Mouse (Mus musculus): ENCODE data around the gene Aars2.

Gene Aars2

DNA sequence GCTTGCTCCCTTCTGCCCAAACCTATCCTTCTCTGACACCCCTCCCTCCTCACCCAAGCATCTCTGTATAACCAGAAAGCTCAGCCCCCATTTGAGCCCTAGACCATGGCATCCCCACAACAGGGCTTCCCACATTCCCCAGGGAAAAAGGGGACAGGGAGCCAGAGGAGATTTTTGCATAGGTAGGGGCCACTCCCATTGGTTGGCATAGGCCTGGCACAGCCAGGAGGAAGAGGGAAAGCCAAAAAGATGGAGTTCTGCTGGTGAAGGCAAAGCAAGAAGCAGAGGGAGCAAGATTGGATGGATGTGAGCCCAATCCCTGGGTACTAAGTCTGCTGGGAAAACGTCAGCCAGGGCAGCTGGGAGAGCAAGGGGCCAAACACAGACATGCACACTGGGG lies 36.5 kb downstream of the Aars2 start:
- no peak for DNase-seq (ENCODE audit: low spot score)

DNA sequence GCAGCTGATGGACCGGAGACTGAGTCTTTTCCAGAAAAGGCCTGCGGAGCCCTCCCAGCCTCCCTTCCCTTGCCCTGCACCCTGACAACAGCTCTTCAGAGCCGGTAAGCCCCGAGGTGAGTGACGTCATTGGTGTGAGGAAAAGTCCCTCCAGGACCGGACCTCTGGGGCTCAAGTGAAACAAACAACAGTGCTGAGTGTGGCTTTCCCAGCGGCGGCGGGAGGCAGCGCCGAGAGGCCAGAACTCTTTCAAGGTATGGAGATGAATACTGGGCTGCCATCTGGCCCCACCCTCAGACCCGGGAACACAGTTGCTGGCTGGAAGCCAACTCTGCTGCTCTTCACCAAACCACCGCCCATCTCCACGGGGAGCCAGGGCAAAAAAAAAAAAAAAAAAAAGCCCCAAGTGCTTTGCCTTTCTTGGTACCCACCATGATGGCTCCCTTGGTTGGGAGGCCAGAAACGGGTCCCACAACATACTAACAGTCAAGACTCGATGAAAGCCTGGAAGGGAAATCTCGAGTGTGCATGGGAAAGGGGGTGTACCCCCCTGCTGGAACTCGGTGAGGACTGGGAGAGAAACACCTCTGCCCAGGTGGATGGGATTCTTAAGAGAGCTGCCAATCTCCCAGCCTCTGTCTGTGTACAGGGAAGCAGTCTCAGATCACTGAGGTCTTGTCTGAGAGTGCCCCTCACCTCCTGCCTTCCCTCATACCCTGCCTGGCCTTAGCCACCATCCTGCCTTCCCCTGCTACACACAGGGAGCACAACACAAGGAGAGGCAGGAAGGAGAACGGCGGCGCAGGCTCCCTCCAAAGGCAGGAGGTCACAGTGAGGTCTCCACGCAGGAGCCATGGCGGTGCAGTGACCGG lies 37.6 kb downstream of the Aars2 start:
- DNase-seq (ENCODE audit: low spot score), result no peak

- DNase-seq (ENCODE audit: low spot score), result no peak
Measured at GRCm38 (mm10) chr17:45544873-45545277, 38.2 kb downstream of the Aars2 start.

DNA sequence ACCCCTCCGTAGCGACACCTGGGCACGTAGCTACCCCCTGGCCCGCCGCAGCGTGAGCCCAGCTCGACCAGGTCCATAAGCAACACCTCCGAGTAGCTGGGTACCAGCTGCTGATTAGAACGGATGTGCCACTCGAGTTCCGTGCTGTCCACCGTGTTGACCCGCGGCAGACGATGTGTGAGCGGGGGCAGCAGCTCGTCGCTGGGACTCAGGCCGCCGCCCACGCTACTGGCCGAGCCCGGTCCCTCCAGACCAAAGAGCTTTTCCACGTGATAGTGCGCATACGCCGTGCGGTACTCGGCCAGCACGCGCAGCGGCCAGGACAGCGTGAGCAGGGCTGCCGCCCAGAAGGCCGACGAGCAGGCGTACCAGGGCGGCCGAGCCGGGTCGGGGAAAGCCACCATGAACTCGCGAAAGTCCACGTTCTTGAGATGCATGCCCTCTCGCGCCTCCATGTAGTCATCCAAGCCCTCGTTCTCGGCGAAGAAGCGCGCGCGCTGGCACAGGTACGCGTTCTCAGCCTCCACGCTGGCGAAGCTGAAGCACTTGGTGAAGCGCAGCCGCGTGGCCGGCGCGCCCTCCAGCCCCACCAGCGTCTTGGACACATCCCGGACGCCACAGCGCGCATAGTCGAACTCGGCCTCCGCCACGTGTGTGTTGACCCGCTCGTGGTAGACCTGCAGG lies 38.8 kb downstream of the Aars2 start:
- no peak for DNase-seq (ENCODE audit: low spot score)

GRCm38 (mm10) chr17:45546941-45547340 lies 40.3 kb downstream of the Aars2 start:
- no peak for DNase-seq (ENCODE audit: low spot score)

- no peak for DNase-seq (ENCODE audit: low spot score)
Measured at GRCm38 (mm10) chr17:45547461-45548190, 41.0 kb downstream of the Aars2 start.

DNA sequence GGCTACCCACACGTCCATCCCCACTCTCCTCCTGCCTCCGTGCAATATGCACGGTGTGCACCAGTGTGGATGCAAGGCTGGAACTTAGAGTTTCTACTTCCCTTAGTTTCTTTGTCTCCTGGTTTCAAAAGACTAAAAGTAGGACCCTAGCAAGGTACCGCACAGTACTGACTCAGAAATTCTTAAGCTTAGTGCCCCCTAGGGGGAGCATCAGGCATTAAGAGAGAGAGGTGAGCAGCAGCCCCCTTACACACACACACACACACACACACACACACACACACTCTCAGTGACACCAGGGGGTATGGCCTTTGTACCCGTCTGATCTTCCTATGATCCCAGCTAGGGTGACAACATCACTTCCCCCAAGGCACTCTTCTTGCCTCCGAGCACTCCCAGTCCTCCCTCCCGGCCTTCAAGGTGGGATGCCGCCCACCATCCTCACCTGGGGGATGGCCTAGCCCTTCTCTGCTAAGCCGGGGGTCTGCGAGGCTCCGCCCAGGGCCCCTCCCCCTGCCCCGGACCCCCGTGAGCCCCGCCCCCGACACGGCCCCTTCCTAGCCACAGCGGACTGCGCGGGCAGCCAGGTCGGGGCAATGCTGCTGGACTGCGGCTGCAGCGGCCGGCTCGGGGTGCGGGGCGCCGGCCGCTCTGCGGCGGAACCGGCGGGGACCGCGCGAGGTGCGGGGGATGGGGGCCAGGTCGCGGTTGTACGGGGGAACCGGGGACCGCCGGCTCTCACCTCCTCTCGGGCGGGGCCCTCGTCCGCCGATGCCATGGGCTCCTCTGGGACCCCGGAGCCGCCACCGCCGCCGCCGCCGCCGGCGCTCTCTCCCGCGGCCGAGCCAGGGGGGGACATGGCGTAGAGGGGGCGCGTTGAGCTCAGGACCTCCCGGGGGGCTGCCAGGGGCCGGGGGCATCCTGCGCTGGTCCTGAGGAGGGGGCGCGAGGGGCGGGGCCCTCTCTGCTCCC lies 42.2 kb downstream of the Aars2 start:
- DNase-seq (ENCODE audit: low spot score), result no peak

- no peak for DNase-seq (ENCODE audit: low spot score)
Measured at GRCm38 (mm10) chr17:45549617-45550181, 43.1 kb downstream of the Aars2 start, which contains the start of gene Tmem151b. Gene Tmem151b, minus strand, starts transcription at chr17:45549677.

DNA sequence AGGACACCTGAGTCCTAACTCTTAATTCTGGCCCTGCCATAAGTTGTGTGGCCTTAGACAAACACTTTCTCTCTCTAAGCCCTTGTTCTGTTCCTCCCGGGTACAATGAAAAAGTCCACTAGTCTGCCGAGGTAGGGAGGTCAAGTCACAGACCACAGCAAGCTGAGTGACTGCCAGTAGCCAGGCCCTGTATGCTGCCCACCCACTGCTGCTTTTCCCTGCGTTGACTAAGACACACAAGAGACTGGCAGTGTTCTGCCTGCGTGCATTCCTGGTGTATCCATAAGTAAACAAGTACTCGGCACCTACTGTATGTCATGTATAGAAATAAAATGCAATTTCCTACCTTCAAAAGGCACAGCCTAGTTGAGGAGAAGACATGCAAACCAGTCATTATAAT lies 43.6 kb downstream of the Aars2 start:
- DNase-seq (ENCODE audit: low spot score), result no peak

GRCm38 (mm10) chr17:45551249-45551796 lies 44.7 kb downstream of the Aars2 start:
- DNase-seq (ENCODE audit: low spot score), result no peak

DNA sequence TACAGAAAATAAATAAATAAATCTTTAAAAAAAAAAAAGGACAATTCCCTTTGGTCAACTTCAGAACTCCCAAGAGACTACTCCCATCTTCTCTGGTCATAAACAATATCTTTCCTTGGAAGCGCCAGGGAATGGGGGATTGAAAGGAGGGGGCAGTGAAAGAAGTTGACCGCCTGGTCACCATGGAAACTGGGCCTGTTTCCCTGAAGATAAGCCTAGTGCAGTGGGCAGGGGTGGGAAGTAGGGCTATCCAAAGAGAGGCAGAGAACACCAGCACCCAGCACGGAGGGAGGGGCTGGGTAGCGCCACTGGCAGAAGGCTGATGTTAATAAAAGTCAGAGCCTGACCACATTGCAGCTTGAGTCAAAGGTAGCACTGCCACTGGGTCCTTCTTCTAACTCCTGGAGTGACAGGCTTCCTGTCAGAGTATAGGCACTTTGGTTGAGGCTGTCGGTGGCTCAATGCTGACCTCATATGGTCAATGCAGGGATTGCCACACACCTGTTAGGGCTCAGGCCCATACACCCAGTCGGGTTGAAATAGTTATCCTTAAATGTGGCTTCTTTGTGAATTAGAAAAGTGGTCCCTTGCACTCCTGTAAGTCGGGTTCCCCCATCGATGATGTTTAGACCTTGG lies 45.3 kb downstream of the Aars2 start:
- DNase-seq (ENCODE audit: low spot score), result peak; percentile 51

DNA sequence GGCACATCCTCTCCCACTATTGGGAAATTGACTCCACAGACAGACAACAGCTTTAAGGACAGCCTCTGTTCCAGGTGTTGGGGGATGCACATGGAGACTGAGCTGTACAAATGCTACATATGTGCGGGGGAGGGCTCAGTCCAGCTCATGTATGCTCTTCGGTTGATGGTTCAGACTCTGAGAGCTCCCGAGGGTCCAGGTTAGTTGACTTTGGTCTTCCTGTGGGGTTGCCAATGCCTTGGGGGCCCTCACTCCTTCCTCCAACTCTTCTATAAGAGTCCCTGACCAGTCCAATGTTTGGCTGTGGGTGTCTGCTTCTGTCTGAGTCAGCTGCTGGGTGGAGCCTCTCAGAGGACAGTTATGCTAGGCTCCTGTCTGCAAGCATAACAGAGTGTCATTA lies 46.4 kb downstream of the Aars2 start:
- no peak for DNase-seq (ENCODE audit: low spot score)

- DNase-seq (ENCODE audit: low spot score), result no peak
Measured at GRCm38 (mm10) chr17:45554420-45554819, 47.8 kb downstream of the Aars2 start.

DNA sequence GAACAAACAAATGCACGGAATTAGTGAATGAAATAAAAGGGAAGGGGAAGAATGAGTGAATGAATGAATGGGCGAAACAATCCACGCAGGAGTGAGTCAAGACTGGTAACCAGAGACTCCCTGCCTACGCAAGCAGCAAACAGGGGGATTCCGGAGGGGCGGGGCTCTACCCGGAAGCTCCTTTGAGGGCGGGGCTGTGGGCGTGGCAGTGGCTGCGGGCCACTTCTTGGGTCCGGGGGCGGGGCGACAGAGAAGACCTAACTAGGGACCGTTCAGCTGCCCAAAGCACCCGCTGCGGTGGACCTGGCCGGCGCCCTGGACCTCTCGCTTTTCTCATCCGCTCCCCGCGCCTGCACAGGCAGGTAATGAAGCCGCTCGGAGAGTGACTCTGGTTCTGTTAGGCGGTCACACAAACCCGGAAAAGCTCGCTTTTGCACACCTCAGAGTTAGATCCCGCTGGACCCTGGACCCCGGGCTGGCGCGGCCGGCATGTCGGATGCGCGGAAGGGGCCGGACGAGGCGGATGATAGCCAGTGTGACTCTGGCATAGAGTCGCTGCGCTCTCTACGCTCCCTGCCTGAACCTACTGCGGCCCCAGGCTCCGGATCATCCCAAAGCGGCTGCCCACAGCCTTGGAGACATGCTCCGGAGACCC lies 48.9 kb downstream of the Aars2 start, which contains the start of gene Nfkbie:
Nfkbie (plus strand) TSS at position 252 of the 655 bp plus-strand sequence.
- peak; percentile 95 for DNase-seq (ENCODE audit: low spot score)

DNA sequence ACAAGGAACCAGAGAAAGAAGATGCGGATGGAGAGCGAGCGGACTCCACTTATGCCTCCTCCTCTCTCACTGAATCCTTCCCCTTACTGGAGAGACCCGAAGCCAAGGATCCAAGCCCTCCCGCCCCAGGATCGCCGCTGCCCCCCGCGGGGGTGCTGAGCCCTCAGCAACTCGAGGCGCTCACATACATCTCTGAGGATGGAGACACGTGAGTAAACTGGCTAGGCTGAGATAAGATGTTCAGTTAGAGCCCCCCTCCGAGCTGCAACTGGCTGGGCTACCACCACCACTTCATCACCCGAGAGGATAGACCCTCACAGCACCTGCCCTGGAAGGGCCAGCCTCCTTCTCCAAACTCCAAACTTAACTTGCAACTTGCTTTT lies 49.5 kb downstream of the Aars2 start:
- no peak for DNase-seq (ENCODE audit: low spot score)

GRCm38 (mm10) chr17:45556514-45557245 lies 50.0 kb downstream of the Aars2 start:
- DNase-seq (ENCODE audit: low spot score), result no peak

GRCm38 (mm10) chr17:45557246-45557824 lies 50.7 kb downstream of the Aars2 start:
- DNase-seq (ENCODE audit: low spot score), result no peak

DNA sequence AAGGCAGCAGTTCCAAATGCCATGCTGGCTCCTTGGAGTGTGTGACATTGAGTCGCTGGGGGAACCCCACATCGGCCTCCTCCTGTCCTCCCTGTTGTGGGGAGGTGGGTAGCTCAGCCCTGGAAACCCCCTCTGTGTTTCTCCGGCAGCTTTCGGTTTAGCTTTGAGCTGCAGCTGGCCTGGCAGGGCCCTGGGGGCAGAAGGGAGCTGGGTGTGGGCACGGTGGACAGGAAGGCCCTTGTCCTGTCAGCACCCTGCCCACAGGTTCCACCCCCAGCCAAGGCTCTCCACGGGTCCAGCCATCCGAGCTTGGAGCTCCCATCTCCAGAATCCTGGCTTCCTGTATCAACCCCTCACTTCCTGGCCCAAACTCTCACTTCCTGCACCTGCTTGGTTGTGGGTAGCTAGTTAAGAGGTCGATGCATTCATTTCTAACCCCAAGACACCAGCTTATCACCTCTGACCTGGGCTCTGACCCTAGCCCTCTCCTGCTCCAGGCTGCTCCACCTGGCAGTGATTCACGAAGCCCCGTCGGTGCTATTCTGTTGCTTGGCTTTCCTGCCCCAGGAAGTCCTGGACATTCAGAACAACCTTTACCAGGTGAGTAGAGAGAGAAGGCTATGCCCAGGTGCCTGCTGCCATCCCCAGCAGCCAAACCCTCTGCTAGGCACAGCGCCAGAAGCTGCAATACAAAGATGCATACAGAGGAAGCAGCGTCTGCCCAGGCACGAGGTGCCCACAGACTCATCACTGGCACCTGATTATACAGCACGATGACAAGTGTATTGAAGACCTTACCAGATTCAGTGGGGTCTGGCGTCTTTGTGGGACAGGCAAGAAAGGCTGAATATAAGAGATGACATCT lies 51.6 kb downstream of the Aars2 start:
- DNase-seq (ENCODE audit: low spot score), result no peak
